Mouse (Mus musculus): ENCODE data around the gene Klkb1.

GRCm38 (mm10) chr8:45324151-45324550, 29.5 kb upstream of the Klkb1 start:
- TF ChIP-seq CTCF (IDR thresholded peaks at IDR 0.05; ENCODE audit: insufficient read depth, low read depth, low read length) (no peak), POLR2A (IDR thresholded peaks at IDR 0.05; ENCODE audit: insufficient read depth, low read depth, low read length) (no peak)

Data from olfactory bulb, adult 2 months (tissue).